ENCODE assay signal across 8 mouse cellular contexts in the genomic region with DNA sequence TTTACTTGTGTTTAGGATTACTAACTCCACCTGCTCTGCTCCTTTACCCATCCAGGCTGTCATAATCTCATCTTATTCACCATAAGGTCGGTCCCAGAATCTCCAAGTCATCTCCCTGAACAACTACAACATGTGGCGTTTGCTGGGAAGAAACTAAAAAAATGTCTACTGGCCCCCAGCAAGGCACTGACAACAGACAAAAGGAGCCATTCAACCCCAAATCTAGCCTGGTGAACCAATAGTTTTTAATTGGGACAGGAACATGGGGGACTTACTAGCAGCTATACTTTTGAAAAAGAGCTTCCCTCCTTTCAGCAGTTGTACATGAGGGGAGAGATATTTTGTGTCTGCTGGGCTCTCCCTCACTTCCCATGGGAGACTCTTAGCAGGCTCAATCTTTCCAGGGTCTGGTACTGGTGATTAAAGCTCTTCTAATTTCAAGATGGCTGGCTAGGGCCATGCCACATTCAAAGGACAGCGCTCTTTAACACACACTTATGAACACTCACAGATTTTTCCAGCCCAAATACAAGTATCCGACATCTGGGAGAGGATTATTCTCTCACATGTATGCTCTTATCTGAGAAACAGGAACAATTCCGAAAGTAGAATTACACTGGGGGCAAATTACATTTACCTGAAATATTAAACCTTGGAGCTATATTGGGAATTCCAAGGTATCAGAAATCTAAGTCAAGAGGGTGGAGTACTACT. TPM values are rescaled to one million over a fixed set of nuclear protein-coding genes. Genes with fewer than 3 reads are reported as not detected.
DNase-seq lines count a peak whose midpoint lies in the region; ATAC-seq and TF ChIP-seq lines count a peak whose summit lies in the region.

No protein-coding gene starts in this region.

- peaks cover 52% of the 10 kb centered on the region for H3K4me1 ChIP-seq in forebrain, embryonic 12.5 days
- peaks cover 26% of the 10 kb centered on the region for H3K4me1 ChIP-seq in limb, embryonic 10.5 days
- H3K4me1 ChIP-seq in neural tube, embryonic 13.5 days (replicated peaks) = peaks cover 50% of the 10 kb centered on the region

- DNase-seq in left cerebral cortex, adult 2 months (ENCODE audit: extremely low spot score in 1 of 2, low spot score in 2 of 2) = no peak
- no peak for DNase-seq in left cerebral cortex, adult 11 months (ENCODE audit: low spot score)
- DNase-seq in limb, embryonic 10.5 days (ENCODE audit: low spot score) = no peak
- no peak for DNase-seq in left cerebral cortex, postnatal 4 days
- no peak for DNase-seq in gastrocnemius, postnatal 4 days (ENCODE audit: low spot score in 2 of 2)
- no peak for DNase-seq in kidney, postnatal 36 days

- no peak for TF ChIP-seq CTCF in left cerebral cortex, adult 2 months (IDR thresholded peaks at IDR 0.05)

- no peaks in the 10 kb centered on the region for H3K27me3 ChIP-seq in forebrain, embryonic 12.5 days
- H3K27me3 ChIP-seq in limb, embryonic 10.5 days (ENCODE audit: low read depth, poor library complexity, severe bottlenecking) = peaks cover 25% of the 10 kb centered on the region
- no peaks in the 10 kb centered on the region for H3K27me3 ChIP-seq in neural tube, embryonic 13.5 days

- intact Hi-C loops in left cerebral cortex, adult 2 months (cut with DNase I) = loop anchor here (2.0 kb wide), 2 partner anchors 15 to 53 kb away; no protein-coding TSS in a partner anchor
- intact Hi-C loops in left cerebral cortex, postnatal 4 days (cut with DNase I) = no loop called here

- peak overlapping the region; percentile 59 for H3K9ac ChIP-seq in forebrain, embryonic 12.5 days
- peak overlapping the region; percentile 77 for H3K9ac ChIP-seq in neural tube, embryonic 13.5 days

- peak overlapping the region; percentile 53 for H3K4me3 ChIP-seq in left cerebral cortex, adult 2 months
- H3K4me3 ChIP-seq in forebrain, embryonic 12.5 days (replicated peaks) = peak overlapping the region; percentile 36
- H3K4me3 ChIP-seq in limb, embryonic 10.5 days = peak overlapping the region; percentile 54
- peak overlapping the region; percentile 37 for H3K4me3 ChIP-seq in neural tube, embryonic 13.5 days

- H3K4me2 ChIP-seq in forebrain, embryonic 12.5 days = peak overlapping the region; percentile 59
- H3K4me2 ChIP-seq in neural tube, embryonic 13.5 days = peak overlapping the region; percentile 59

- no peaks in the 10 kb centered on the region for H3K9me3 ChIP-seq in forebrain, embryonic 12.5 days
- no peaks in the 10 kb centered on the region for H3K9me3 ChIP-seq in limb, embryonic 10.5 days (replicated peaks)
- H3K9me3 ChIP-seq in neural tube, embryonic 13.5 days = no peaks in the 10 kb centered on the region

- WGBS in forebrain, embryonic 12.5 days = 35% methylated on average over 5 of the region's 5 CpGs
- 61% methylated on average over 5 of the region's 5 CpGs for WGBS in limb, embryonic 10.5 days
- 44% methylated on average over 5 of the region's 5 CpGs for WGBS in neural tube, embryonic 13.5 days

- no peaks in the 10 kb centered on the region for H3K36me3 ChIP-seq in forebrain, embryonic 12.5 days (replicated peaks)
- H3K36me3 ChIP-seq in limb, embryonic 10.5 days = no peaks in the 10 kb centered on the region
- no peaks in the 10 kb centered on the region for H3K36me3 ChIP-seq in neural tube, embryonic 13.5 days

- ATAC-seq in forebrain, embryonic 12.5 days (ENCODE audit: low FRiP score) = peak; percentile 4; the same call in 1 of the 2 replicates
- peak; percentile 8; the same call in 1 of the 2 replicates for ATAC-seq in neural tube, embryonic 13.5 days (ENCODE audit: low read depth)

- H3K27ac ChIP-seq in left cerebral cortex, adult 2 months = peak overlapping the region; percentile 81
- H3K27ac ChIP-seq in forebrain, embryonic 12.5 days = peak overlapping the region; percentile 98
- peak overlapping the region; percentile 81 for H3K27ac ChIP-seq in limb, embryonic 10.5 days
- peak overlapping the region; percentile 99 for H3K27ac ChIP-seq in neural tube, embryonic 13.5 days (replicated peaks)

RNA-seq across cellular contexts. Expression of a gene that starts 13.1 kb away (rescaled TPM):
- 10 to 100 TPM; 19.4 to 20.6 TPM for total RNA-seq in left cerebral cortex, adult 2 months (2021)
- polyA plus RNA-seq in forebrain, embryonic 12.5 days (2016; fragmentation: Nextera tagmentation; extraction: Ambion mirVana) = 134 and 141 TPM in 2 replicates
- polyA plus RNA-seq in limb, embryonic 10.5 days (2016; fragmentation: Nextera tagmentation; extraction: Ambion mirVana) = 80.5 and 83.3 TPM in 2 replicates
- polyA plus RNA-seq in neural tube, embryonic 13.5 days (2015; fragmentation: Nextera tagmentation; extraction: Ambion mirVana) = 94.7 and 95.4 TPM in 2 replicates
- total RNA-seq in left cerebral cortex, postnatal 4 days (2021) = 10 to 100 TPM; 45.5 to 46.4 TPM
- 10 to 100 TPM; 38.1 to 41.7 TPM for total RNA-seq in gastrocnemius, postnatal 4 days (2021)

RNA-seq across cellular contexts. Expression of a gene that starts 19.4 kb away (rescaled TPM):
- 100 to 1,000 TPM; 153 to 177 TPM for total RNA-seq in left cerebral cortex, adult 2 months (2021)
- 311 and 346 TPM in 2 replicates for polyA plus RNA-seq in forebrain, embryonic 12.5 days (2016; fragmentation: Nextera tagmentation; extraction: Ambion mirVana)
- 11.7 and 15.6 TPM in 2 replicates for polyA plus RNA-seq in limb, embryonic 10.5 days (2016; fragmentation: Nextera tagmentation; extraction: Ambion mirVana)
- polyA plus RNA-seq in neural tube, embryonic 13.5 days (2015; fragmentation: Nextera tagmentation; extraction: Ambion mirVana) = 644 and 732 TPM in 2 replicates
- total RNA-seq in left cerebral cortex, postnatal 4 days (2021) = 1,000 to 10,000 TPM; 3,894 to 3,983 TPM
- 10 to 100 TPM; 74.8 to 91.5 TPM for total RNA-seq in gastrocnemius, postnatal 4 days (2021)

Comparison
In these comparisons a context has a peak if more than half of its experiments do, and no peak if none do; other contexts are left out.
1. RNA of a gene that starts 19.4 kb away (total RNA-seq): 3,894 to 3,983 TPM in left cerebral cortex, postnatal 4 days; 153 to 177 TPM in left cerebral cortex, adult 2 months and 74.8 to 91.5 TPM in gastrocnemius, postnatal 4 days; every median in the first group is over 10 times any median in the second.
2. Peak in every context shown above with its lines, with median percentiles within 50 percentile points of each other: H3K27ac ChIP-seq and H3K4me3 ChIP-seq.